Mouse (Mus musculus): ENCODE data around the gene Sec61b. TPM values are rescaled to one million over a fixed set of nuclear protein-coding genes. Genes with fewer than 3 reads are reported as not detected.

Sec61b gene
- total RNA-seq, 2 experiments from 2014 or later, result 37.8 to 45.7 TPM

DNA sequence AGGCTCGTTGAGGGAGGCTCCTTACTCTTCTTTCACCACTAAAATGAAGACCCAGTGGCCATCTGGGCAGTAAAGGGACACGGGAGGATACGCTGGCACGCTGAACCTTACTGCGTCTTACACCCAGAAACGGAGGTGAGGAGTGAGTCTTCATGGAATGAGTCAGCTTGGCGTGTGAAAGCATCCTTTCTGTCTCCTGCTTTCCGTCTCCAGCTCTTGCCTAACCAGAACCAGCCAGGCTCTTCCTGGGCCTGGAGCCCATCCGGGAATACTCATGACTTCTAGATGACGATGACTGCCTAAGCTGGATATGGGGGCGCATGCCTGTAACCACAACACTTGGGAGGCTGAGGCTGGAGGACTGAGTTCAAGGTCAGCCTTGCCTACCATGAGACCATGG, 33.5 kb upstream of the Sec61b start:
- TF ChIP-seq CTCF (IDR thresholded peaks at IDR 0.05), result no peak
- intact Hi-C loops (cut with DNase I), result no loop called here
- DNase-seq (ENCODE audit: extremely low spot score in 1 of 2, low spot score in 2 of 2), result peak in 1 of 2 experiments; percentile 27
- H3K4me3 ChIP-seq, result no peak overlapping the region
- no peak overlapping the region for H3K27ac ChIP-seq

DNA sequence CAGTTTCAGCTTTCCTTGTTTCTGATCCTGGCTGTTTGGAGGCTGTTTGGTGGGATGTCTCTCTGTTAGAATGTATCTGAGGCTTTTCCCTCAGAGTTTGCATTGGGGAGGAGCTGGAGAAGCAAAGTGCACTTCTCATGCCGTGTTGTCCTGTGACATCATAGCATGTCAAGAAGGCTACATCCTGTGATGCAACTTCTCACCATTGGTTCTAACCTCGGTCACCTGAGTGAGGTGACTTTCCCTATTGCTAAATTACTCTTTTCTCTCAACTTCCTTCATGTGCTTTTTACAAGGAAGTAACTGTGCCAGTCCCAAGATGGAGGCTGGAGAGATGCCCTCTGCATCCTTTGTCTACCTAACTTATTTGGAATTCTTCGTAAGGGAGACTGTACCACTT, 25.9 kb upstream of the Sec61b start:
- no peak for TF ChIP-seq CTCF (IDR thresholded peaks at IDR 0.05)

DNA sequence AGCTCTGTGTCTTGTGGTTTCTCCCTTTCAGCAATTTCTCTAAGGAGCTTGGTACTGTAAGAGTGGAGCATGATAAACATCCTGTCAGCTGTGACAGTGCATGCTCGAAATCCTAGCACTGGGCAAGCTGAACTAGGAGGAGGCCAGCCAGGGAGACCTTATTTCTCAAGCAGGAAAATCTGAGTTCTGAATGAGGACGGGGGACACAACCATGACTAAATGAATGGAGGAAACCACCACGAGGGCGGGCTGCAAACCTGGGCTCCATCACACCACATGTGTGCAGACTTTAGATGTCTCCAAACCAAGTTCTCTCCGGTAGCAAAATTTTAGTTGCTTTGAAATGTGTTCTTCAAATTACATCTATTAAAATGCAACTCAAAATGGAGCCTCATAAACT, 25.3 kb upstream of the Sec61b start:
- Histone ChIP-seq H3K4me3 (no peak overlapping the region), H3K27ac (no peak overlapping the region)
- intact Hi-C loops (cut with DNase I), result no loop called here
- DNase-seq (ENCODE audit: extremely low spot score in 1 of 2, low spot score in 2 of 2), result no peak
- TF ChIP-seq CTCF (IDR thresholded peaks at IDR 0.05), result no peak

More for the DNA sequence above, 25.9 kb upstream of the Sec61b start:
- H3K27ac ChIP-seq, result no peak overlapping the region
- H3K4me3 ChIP-seq, result no peak overlapping the region
- intact Hi-C loops (cut with DNase I), result no loop called here
- DNase-seq (ENCODE audit: extremely low spot score in 1 of 2, low spot score in 2 of 2), result no peak

DNA sequence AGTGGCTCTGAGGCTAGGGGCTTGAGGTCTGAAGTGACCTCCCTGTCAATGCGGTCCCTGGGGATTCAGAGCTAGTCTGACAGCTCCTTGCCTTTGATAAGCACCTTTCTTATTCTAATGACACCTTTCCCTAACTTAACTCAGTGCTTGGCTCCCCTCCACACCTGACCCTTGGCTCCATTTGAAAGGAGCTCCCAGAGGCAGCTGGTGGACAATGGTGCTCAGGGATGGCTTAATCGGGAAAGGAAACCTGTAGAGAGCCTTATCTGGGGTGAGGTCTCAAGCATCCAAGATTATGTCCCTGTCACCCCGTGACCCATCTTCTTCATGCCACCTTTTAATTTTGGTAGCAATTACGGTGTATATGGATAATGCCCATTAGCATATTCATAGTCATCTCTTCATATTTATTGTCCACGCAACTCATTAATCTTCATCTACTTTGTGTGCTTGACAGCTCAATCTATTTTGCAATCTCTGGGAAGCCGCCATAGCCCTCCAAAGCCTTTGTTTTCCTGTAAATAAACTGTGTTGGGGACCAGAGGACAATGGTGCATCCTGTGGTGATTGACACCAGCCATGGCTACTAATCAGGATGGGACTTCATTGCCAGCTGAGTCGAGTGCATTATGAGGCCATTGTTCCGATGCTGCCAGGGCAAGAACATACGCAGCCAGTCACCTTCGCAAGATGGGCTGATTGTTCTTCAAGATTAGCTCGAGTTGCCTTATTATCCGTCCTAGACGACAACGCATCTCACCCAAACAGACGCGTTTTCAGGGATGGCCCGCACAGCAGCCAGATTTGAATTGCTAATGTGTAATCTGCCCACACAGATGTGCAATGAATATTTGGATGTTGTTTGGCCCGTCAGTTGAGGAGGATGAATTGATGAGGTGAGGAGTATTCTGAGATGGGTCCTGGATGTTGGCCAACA, 24.6 kb upstream of the Sec61b start:
- intact Hi-C loops (cut with DNase I), result no loop called here
- no peak for DNase-seq (ENCODE audit: extremely low spot score in 1 of 2, low spot score in 2 of 2)
- Histone ChIP-seq H3K4me3 (no peak overlapping the region), H3K27ac (no peak overlapping the region)
- no peak for TF ChIP-seq CTCF (IDR thresholded peaks at IDR 0.05)

DNA sequence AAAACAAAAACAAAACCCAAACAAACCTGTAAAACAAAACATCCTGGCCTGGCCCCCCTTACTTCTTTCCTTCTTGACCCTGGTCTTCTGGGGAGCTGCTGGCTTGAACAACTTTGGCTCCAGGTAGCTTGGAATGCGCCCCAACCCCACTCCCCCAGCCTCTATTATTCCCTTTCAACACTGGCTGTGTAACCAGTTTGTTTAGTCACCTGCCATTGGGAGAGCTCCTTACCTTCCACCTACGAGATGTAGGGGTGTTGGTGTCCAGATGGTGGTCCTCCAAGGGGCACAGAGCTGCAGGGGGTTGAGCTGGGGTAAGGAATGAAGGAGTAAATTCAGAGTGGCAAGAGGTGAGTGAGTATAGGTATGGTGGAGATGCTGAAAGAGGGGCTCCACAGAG, 7.3 kb upstream of the Sec61b start:
- Histone ChIP-seq H3K27ac (no peak overlapping the region), H3K4me3 (no peak overlapping the region)
- DNase-seq (ENCODE audit: extremely low spot score in 1 of 2, low spot score in 2 of 2), result no peak
- no peak for TF ChIP-seq CTCF (IDR thresholded peaks at IDR 0.05)
- intact Hi-C loops (cut with DNase I), result no loop called here

DNA sequence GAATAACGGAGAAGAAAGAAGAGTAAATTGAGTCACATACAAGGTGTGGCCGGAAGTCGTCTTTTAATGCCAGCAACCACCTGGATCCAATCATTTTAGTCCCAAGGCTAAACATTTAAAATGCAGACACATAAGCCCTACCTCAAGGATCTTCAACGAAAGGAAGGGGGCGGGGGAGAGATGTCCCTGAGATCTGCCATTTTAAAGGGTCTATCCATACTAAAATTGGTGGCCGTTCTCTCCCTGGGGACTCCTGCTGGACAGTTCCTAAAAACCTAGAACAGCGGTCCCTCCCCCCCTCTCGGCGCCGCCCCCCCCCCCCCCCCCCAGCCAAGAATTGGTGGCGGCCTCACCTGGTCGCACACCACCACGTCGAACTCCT, 881 bp upstream of the Sec61b start:
- DNase-seq (ENCODE audit: extremely low spot score in 1 of 2, low spot score in 2 of 2), result no peak
- Histone ChIP-seq H3K4me3 (peak overlapping the region; percentile 98), H3K27ac (peak overlapping the region; percentile 99)
- intact Hi-C loops (cut with DNase I), result no loop called here
- peak; percentile 6 for TF ChIP-seq CTCF (IDR thresholded peaks at IDR 0.05)

DNA sequence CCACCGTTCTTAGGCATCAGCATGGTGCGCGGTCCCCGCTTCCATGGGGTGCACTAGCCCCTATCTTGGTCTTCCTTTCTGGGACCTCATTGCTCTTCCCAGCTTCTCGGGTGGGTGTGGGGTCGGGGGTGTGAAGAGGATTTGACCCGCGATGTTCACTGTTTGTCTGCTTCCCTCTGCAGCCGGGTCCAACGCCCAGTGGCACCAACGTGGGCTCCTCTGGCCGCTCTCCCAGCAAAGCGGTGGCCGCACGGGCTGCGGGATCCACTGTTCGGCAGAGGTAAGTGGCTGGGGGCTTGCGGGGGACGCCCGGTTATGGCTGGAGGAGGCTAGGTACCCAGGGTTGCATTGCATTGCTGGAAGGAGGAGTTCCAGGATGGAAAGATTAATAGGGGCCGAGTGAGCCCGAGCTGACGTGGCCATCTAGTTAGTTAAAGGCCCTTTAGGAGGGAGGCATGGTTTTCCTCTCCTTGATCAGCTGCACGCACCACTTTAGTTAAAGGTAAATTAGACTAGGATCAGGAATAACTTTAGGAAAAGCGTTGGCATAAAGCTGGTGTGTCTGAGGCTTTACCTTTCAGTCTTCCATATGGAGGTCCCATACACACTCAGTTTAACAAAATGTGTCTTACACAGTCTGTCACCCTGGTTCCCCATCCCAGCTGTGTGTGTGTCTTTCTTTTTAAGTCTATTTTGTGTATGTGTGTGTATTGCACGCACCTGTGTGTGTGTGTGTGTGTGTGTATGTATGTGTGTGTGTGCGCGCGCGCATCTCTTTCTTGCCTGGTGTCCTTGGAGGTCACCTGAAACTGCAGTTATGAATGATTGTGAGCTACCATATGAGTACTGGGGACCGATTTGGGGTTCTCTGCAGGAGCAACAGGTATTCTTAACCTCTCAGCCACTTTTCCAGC, 529 bp downstream of the Sec61b start:
- no peak for TF ChIP-seq CTCF (IDR thresholded peaks at IDR 0.05)
- intact Hi-C loops (cut with DNase I), result loop anchor here (1.0 kb wide), 1 partner anchor 37 kb away; no protein-coding TSS in a partner anchor
- Histone ChIP-seq H3K27ac (peak overlapping the region; percentile 99), H3K4me3 (peak overlapping the region; percentile 98)
- DNase-seq (ENCODE audit: extremely low spot score in 1 of 2, low spot score in 2 of 2), result no peak

DNA sequence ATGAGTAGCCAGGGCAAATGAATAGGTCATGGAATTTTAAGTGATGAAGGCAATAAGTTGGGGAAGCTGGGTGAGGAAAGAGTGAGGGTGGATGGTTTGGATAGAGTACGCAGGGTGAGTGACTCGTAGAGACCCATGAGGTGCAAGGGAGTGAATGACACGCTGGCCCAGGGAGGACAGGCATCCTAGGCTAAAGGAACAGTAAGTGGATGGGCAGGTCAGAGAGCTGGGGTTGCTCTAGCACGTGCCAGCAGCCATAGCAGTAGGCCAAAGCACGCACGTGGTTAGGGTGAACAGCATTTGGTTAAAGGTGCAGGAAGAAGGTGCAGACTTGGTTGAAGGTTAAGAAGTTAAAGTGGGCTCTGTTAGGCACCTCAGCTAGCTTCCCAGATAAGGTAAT, 3.1 kb downstream of the Sec61b start:
- intact Hi-C loops (cut with DNase I), result no loop called here
- no peak overlapping the region for H3K27ac ChIP-seq
- no peak for TF ChIP-seq CTCF (IDR thresholded peaks at IDR 0.05)
- H3K4me3 ChIP-seq, result no peak overlapping the region
- DNase-seq (ENCODE audit: extremely low spot score in 1 of 2, low spot score in 2 of 2), result no peak

DNA sequence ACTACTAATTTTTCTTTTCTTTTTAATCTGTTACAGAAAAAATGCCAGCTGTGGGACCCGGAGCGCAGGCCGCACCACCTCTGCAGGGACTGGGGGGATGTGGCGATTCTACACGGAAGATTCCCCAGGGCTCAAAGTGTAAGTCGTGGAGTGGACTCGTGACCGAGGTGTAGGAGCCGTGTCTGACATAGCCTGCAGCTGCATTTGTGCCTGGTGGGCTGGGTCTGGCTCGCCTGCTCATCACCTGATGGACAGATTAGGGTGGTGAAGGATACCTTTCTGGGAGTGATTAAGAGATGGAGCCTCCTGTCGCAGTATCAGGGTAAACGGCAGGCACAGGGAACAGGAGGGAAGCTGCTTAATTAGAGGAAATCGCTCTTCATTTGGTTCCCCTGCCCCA, 5.6 kb downstream of the Sec61b start:
- no peak for TF ChIP-seq CTCF (IDR thresholded peaks at IDR 0.05)
- intact Hi-C loops (cut with DNase I), result no loop called here

DNA sequence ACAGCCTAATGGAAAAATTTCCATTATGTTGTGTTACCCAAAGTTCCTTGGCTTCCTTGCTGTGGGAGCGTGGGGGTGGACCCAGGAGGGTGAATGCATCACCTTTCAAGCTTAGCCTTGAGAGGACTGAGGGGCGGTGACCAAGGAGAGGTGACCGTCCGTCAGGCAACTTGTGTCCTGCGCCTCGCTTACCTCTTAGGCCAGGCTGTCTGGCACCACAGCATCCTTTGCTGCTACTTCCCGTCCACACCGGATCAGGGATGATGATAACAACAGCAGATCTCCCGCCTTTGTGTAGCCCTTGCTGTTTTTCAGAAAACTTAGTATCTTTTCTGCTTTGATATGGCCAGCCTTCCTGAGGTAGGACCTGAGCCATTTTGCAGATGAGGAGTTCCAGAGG, 6.1 kb downstream of the Sec61b start:
- Histone ChIP-seq H3K4me3 (no peak overlapping the region), H3K27ac (no peak overlapping the region)
- intact Hi-C loops (cut with DNase I), result no loop called here
- TF ChIP-seq CTCF (IDR thresholded peaks at IDR 0.05), result no peak
- DNase-seq (ENCODE audit: extremely low spot score in 1 of 2, low spot score in 2 of 2), result no peak

More for the DNA sequence above, 5.6 kb downstream of the Sec61b start:
- Histone ChIP-seq H3K4me3 (no peak overlapping the region), H3K27ac (no peak overlapping the region)
- DNase-seq (ENCODE audit: extremely low spot score in 1 of 2, low spot score in 2 of 2), result no peak

DNA sequence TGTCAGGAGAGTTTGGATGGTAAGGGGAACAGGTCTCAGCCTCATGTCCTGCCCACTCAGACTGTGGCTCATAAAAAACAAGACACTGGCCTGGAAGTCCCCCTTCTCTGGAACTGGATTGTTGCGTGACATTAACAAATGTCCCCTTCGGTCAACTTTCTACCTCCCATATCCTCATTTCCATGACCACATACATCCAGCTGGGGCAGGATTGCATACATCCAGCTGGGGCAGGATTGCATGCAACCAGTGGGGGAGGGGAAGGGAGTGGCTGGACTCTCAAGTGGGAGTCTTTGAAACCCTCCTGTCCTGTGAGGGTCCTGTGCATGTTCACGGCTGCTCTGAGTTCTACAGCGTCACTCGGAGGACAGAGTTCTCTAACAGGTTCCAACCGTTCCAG, 16.8 kb downstream of the Sec61b start:
- intact Hi-C loops (cut with DNase I), result no loop called here
- no peak for DNase-seq (ENCODE audit: extremely low spot score in 1 of 2, low spot score in 2 of 2)

More for the DNA sequence above, 16.8 kb downstream of the Sec61b start:
- H3K4me3 ChIP-seq, result no peak overlapping the region
- no peak overlapping the region for H3K27ac ChIP-seq
- TF ChIP-seq CTCF (IDR thresholded peaks at IDR 0.05), result no peak
